Comparison of ENCODE assay signal across 8 mouse cellular contexts in genomic region chr12:100268011-100268410, GRCm38 (mm10).
DNase-seq lines count a peak whose midpoint lies in the region; ATAC-seq lines count a peak whose summit lies in the region.

No protein-coding gene starts in this region.

- no peak for ATAC-seq in heart, embryonic 12.5 days (ENCODE audit: insufficient number of reproducible peaks, low FRiP score)
- peak; percentile 18; the same call in 1 of the 2 replicates for ATAC-seq in stomach, embryonic 16.5 days (ENCODE audit: insufficient read depth, low FRiP score)

- no peak overlapping the region for H3K27ac ChIP-seq in heart, embryonic 12.5 days (ENCODE audit: poor library complexity, severe bottlenecking)
- H3K27ac ChIP-seq in limb, embryonic 10.5 days, result no peak overlapping the region
- H3K27ac ChIP-seq in stomach, embryonic 16.5 days (ENCODE audit: low read length), result no peak overlapping the region

- H3K4me2 ChIP-seq in heart, embryonic 12.5 days, result no peak overlapping the region
- no peak overlapping the region for H3K4me2 ChIP-seq in stomach, embryonic 16.5 days (ENCODE audit: low read depth, low read length)

- H3K4me3 ChIP-seq in heart, embryonic 12.5 days, result no peak overlapping the region
- no peak overlapping the region for H3K4me3 ChIP-seq in limb, embryonic 10.5 days
- no peak overlapping the region for H3K4me3 ChIP-seq in stomach, embryonic 16.5 days (replicated peaks; ENCODE audit: low read length)

- no peaks in the 10 kb centered on the region for H3K9me3 ChIP-seq in heart, embryonic 12.5 days (replicated peaks)
- no peaks in the 10 kb centered on the region for H3K9me3 ChIP-seq in limb, embryonic 10.5 days (replicated peaks)
- no peaks in the 10 kb centered on the region for H3K9me3 ChIP-seq in stomach, embryonic 16.5 days (replicated peaks; ENCODE audit: control insufficient read depth, low read length)

- peak; percentile 29 to 69 for DNase-seq in heart, adult 18-20 months
- DNase-seq in right cerebral cortex, postnatal 4 days, result peak; percentile 51
- no peak for DNase-seq in right cerebral cortex, postnatal 14 days
- peak; percentile 79 for DNase-seq in embryo, embryonic 10.5 days (ENCODE audit: low spot score)
- peak; percentile 77 for DNase-seq in limb, embryonic 10.5 days (ENCODE audit: low spot score)
- DNase-seq in frontal cortex, postnatal 14 days (ENCODE audit: low spot score in 2 of 2), result no peak

- H3K27me3 ChIP-seq in heart, embryonic 12.5 days (replicated peaks), result peaks cover 6% of the 10 kb centered on the region; the same call in 1 of the 2 replicates
- no peaks in the 10 kb centered on the region for H3K27me3 ChIP-seq in limb, embryonic 10.5 days (ENCODE audit: low read depth, poor library complexity, severe bottlenecking)
- H3K27me3 ChIP-seq in stomach, embryonic 16.5 days (ENCODE audit: control insufficient read depth, insufficient read depth, low read length), result no peaks in the 10 kb centered on the region

- 0 out of 2 replicates have a peak, but pooled peaks cover 5% of the 10 kb centered on the region for H3K4me1 ChIP-seq in heart, embryonic 12.5 days (replicated peaks)
- no peaks in the 10 kb centered on the region for H3K4me1 ChIP-seq in limb, embryonic 10.5 days
- no peaks in the 10 kb centered on the region for H3K4me1 ChIP-seq in stomach, embryonic 16.5 days (ENCODE audit: control insufficient read depth, insufficient read depth, low read length)

- H3K36me3 ChIP-seq in heart, embryonic 12.5 days, result no peaks in the 10 kb centered on the region
- no peaks in the 10 kb centered on the region for H3K36me3 ChIP-seq in limb, embryonic 10.5 days
- H3K36me3 ChIP-seq in stomach, embryonic 16.5 days (ENCODE audit: control insufficient read depth, insufficient read depth, low read length), result no peaks in the 10 kb centered on the region

- 9% methylated on average over 6 of the region's 6 CpGs for WGBS in heart, embryonic 12.5 days
- WGBS in limb, embryonic 10.5 days, result 14% methylated on average over 6 of the region's 6 CpGs
- 6% methylated on average over 6 of the region's 6 CpGs for WGBS in stomach, embryonic 16.5 days

- no peak overlapping the region for H3K9ac ChIP-seq in heart, embryonic 12.5 days
- H3K9ac ChIP-seq in stomach, embryonic 16.5 days (ENCODE audit: low read length), result no peak overlapping the region

Comparison
In these comparisons a context has a peak if more than half of its experiments do, and no peak if none do; other contexts are left out.
1. DNase-seq: peak in heart, adult 18-20 months (2 of 2), right cerebral cortex, postnatal 4 days (single experiment), embryo, embryonic 10.5 days (single experiment) and limb, embryonic 10.5 days (single experiment); none in right cerebral cortex, postnatal 14 days (single experiment) and frontal cortex, postnatal 14 days (0 of 2).